In the genomic region with DNA sequence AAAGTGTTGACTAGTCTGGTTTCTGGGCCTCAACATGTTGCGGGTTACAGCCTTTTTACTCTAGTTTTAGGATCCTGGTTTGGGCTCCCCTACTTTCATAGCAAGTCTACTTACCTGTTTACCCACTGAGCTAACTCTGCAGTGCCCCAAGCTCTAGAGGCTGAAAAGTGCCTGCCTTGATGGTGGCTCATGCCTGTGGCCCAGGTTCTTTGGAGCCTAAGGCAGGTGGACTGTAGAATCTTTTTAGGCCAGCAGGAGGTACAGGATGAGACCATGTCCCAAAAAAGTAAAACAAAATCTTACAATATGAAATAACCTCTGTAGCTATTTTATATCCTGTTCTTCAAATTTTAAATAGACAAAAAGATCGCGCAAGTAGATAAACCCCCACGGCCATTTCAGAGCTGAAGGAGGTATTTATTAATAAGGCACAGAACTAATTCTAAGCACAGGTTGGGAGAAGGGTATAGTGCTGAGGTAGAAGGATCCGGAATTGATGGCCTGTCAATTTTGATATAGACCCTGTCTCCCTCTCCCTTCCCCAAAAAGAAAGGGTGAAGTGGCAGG, we compare ENCODE assay signal across 1 mouse cellular context.
TF ChIP-seq lines count a peak whose summit lies in the region.

No protein-coding gene starts in this region.

TF ChIP-seq in CH12.LX, 34 proteins besides CTCF, POLR2A, EP300 and RAD21:
- no peak for TF ChIP-seq ZNF384 (IDR thresholded peaks at IDR 0.05; ENCODE audit: low read depth, low read length)
- TF ChIP-seq USF1 (IDR thresholded peaks at IDR 0.05; ENCODE audit: low read depth, low read length): no peak
- TF ChIP-seq GABPA (IDR thresholded peaks at IDR 0.05; ENCODE audit: insufficient replicate concordance, low read depth, low read length): no peak
- TF ChIP-seq CHD2 (IDR thresholded peaks at IDR 0.05; ENCODE audit: low read length): no peak
